Mouse (Mus musculus): ENCODE data around the gene Gm49721.
"Not testable (repeated sequence)": the region's sequence is repeated elsewhere in the genome, so short reads cannot be mapped to it uniquely, and the experiment has no call there.

- TF ChIP-seq CTCF, POLR2A (IDR thresholded peaks at IDR 0.05; ENCODE audit: extremely low read depth, insufficient read depth, low read length): not testable (repeated sequence)
These were observed 30.7 kb downstream of the Gm49721 start for GRCm38 (mm10) chr17:7009440-7009839.

Measured in cortical plate, adult 2 months (tissue).